10 mouse cellular contexts compared by ENCODE assay signal in the genomic region with DNA sequence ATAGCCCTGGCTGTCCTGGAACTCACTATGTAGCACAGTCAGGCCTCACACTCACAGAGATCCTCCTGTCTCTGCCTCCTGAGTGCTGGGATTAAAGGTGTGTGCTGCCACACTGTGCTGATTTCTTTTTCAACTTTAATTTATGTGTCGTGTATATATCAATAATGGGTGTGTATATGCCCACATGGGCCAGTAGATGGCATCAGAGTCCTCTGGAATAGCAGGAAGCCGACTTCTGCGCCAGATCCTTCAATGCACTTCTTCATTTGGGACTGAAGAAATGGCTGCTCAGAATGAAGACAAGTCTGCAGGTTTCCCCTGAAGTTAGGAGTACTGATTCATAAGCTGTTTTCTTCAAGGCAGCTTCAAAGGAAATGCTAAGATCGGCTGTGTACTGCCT. TPM values are rescaled to one million over a fixed set of nuclear protein-coding genes. Genes with fewer than 3 reads are reported as not detected.
DNase-seq lines count a peak whose midpoint lies in the region; ATAC-seq lines count a peak whose summit lies in the region.
"Had no signal": no experiment of that assay in that cellular context is flagged by ENCODE, and none has a peak within 500 bp of the region (broad histone marks: within the 10 kb centered on the region; RNA-seq: fewer than 3 reads in every experiment).

No protein-coding gene starts in this region.

- no peaks in the 10 kb centered on the region for H3K4me1 ChIP-seq in limb, embryonic 11.5 days (ENCODE audit: control insufficient read depth, insufficient read depth, low read length)
- H3K4me1 ChIP-seq: heart, embryonic 13.5 days had no signal

- H3K4me2 ChIP-seq in limb, embryonic 11.5 days (ENCODE audit: low read depth, severe bottlenecking): no peak overlapping the region
- H3K4me2 ChIP-seq: heart, embryonic 13.5 days had no signal

- H3K9me3 ChIP-seq in limb, embryonic 11.5 days (ENCODE audit: control insufficient read depth, low read length): no peaks in the 10 kb centered on the region

- 41% methylated on average over 4 of the region's 4 CpGs for WGBS in limb, embryonic 11.5 days

- no peak for ATAC-seq in limb, embryonic 11.5 days (ENCODE audit: insufficient number of reproducible peaks, low FRiP score, low TSS enrichment, low read depth)

- no peaks in the 10 kb centered on the region for H3K36me3 ChIP-seq in limb, embryonic 11.5 days (ENCODE audit: control insufficient read depth, insufficient read depth, low read length)
- H3K36me3 ChIP-seq: heart, embryonic 13.5 days had no signal

- H3K27ac ChIP-seq in limb, embryonic 11.5 days (replicated peaks; ENCODE audit: low read depth, low read length): no peak overlapping the region
- H3K27ac ChIP-seq: heart, embryonic 13.5 days had no signal

- no peaks in the 10 kb centered on the region for H3K27me3 ChIP-seq in limb, embryonic 11.5 days (ENCODE audit: control insufficient read depth, insufficient read depth, low read length)
- H3K27me3 ChIP-seq: heart, embryonic 13.5 days had no signal

- peak; percentile 23 for DNase-seq in kidney, adult 18-20 months
- no peak for DNase-seq in kidney, adult 9 months
- peak; percentile 77 for DNase-seq in 416B (ENCODE audit: low read depth)
- DNase-seq in MEL-GATA-1-ER (ENCODE audit: extremely low read depth, low read depth): peak; percentile 57
- DNase-seq in limb, embryonic 11.5 days (ENCODE audit: low spot score): peak; percentile 38
- DNase-seq in adrenal gland, adult 2 months: no peak
- no peak for DNase-seq in urinary bladder, postnatal 14 days (ENCODE audit: low spot score)
- DNase-seq in cerebellum, postnatal 36 days: no peak

- no peak overlapping the region for H3K4me3 ChIP-seq in limb, embryonic 11.5 days (ENCODE audit: low read depth, low read length)
- H3K4me3 ChIP-seq: heart, embryonic 13.5 days had no signal

- no peak overlapping the region for H3K9ac ChIP-seq in limb, embryonic 11.5 days (ENCODE audit: low read length)
- H3K9ac ChIP-seq: heart, embryonic 13.5 days had no signal

RNA-seq across cellular contexts. Expression of gene Lao1, which starts 30.4 kb away (rescaled TPM):
- polyA plus RNA-seq in limb, embryonic 11.5 days (2014; fragmentation: Nextera tagmentation; extraction: Ambion mirVana): not detected in 2 replicates
- total RNA-seq in adrenal gland, adult 2 months (2021): under 1 TPM in 1 of 2 experiments, not detected in 1; 0.12 TPM
- not detected in 2 replicates for polyA plus RNA-seq in adrenal gland, adult 2 months (2012; rRNA removed)
- polyA plus RNA-seq: heart, embryonic 13.5 days; liver, embryonic 16.5 days had no signal

RNA-seq across cellular contexts. Expression of gene Olfr1328, which starts 53.4 kb away (rescaled TPM):
- not detected in 2 replicates for polyA plus RNA-seq in limb, embryonic 11.5 days (2014; fragmentation: Nextera tagmentation; extraction: Ambion mirVana)
- not detected for total RNA-seq in adrenal gland, adult 2 months (2021)
- polyA plus RNA-seq in adrenal gland, adult 2 months (2012; rRNA removed): not detected in 2 replicates
- polyA plus RNA-seq: heart, embryonic 13.5 days; liver, embryonic 16.5 days had no signal

Comparison
In these comparisons a context has a peak if more than half of its experiments do, and no peak if none do; other contexts are left out.
1. DNase-seq: peak in kidney, adult 18-20 months (single experiment), 416B (single experiment), MEL-GATA-1-ER (single experiment) and limb, embryonic 11.5 days (single experiment); none in kidney, adult 9 months (single experiment), adrenal gland, adult 2 months (single experiment), urinary bladder, postnatal 14 days (single experiment) and cerebellum, postnatal 36 days (0 of 2).